Mouse (Mus musculus) left cerebral cortex, adult 11 months (tissue): ENCODE results near the gene Atp4a.

Source experiments
- DNase-seq: peaks from one replicate; pipeline ENCODE4 v3.0.0; 2022; ENCODE audit warnings: low spot score

Atp4a gene

GRCm38 (mm10) chr7:30711942-30712341, at the start of gene Atp4a:
Gene Atp4a, plus strand, starts transcription at chr7:30712209.
- no peak for DNase-seq

DNA sequence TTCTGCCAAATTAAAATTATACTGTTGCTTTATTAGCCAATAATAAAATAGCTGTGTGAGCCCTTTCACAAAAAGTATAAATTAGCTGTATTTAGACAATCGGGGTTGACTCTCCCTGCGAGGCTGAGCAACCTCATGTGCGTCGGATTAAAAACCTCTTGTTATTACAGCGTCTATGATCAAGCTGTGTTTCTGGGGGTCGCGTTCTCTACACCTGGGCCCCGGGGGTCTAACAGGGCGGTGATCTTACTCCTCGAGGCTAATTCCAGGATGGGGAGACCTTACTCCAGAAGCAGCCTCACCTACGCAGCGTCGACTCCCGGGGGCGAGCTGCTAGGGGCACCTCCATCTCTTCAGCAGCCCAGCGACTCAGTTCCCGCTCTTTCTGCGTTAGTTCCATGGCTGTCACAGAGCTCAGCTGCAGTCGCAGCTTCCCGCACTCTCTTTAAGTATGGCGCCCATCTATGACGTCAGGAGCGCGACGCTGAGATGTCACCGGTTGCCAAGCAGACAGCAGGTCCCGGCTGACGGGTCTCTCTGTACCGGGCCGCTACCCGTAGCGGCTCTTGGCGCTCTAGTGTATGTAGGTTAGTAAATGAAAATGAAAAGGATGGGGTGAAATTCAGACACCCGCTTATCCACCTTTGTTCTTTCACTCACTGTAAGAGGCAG, 47.3 kb upstream of the Atp4a start, which contains the start of gene Haus5:
Gene Haus5 (minus strand): TSS at position 466 of the 672 bp plus-strand sequence.
- DNase-seq: peak; percentile 90

GRCm38 (mm10) chr7:30665321-30665720, 46.7 kb upstream of the Atp4a start:
- no peak for DNase-seq

DNA sequence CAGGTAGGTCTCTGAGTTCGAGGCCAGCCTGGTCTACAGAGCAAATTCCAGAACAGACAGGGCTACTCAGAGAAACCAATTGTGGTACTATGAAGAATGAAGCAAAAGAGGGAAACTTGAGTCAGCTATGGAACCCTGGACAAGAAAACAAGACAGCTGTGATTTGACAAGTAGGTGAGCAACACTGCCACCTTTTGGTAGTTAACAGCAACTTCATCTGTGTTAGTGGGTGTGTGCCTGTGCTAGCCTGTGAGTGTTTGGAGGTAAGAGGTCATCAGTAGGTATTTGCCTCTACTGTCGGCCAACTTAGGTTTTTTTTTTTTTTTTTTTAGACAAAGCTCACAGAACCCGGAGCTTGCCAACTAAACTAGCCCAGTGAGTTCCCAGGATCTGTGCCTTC, 42.8 kb upstream of the Atp4a start:
- DNase-seq: no peak

DNA sequence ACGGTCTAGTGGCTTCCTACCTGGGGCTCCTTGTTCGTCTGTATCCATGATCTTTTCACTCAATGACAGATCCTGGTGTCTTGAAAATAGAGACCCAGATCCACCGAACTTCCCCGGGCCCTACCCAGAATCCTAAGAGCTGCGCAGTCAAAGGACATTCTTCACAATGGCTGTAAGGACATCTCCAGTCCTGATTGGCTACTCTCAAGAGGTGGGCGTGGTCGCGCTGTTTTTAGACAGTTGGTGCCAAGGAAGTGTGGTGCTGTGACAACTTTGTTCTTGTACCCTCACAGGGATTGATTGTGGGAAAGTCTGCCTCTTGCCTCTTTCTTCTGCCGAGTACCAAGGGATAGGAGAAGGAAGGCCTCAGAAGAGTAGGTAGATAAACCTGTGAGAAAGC, 40.5 kb upstream of the Atp4a start, which contains the start of gene Pmis2:
Gene Pmis2 (minus strand): TSS at position 126 of the 400 bp plus-strand sequence.
- no peak for DNase-seq

DNA sequence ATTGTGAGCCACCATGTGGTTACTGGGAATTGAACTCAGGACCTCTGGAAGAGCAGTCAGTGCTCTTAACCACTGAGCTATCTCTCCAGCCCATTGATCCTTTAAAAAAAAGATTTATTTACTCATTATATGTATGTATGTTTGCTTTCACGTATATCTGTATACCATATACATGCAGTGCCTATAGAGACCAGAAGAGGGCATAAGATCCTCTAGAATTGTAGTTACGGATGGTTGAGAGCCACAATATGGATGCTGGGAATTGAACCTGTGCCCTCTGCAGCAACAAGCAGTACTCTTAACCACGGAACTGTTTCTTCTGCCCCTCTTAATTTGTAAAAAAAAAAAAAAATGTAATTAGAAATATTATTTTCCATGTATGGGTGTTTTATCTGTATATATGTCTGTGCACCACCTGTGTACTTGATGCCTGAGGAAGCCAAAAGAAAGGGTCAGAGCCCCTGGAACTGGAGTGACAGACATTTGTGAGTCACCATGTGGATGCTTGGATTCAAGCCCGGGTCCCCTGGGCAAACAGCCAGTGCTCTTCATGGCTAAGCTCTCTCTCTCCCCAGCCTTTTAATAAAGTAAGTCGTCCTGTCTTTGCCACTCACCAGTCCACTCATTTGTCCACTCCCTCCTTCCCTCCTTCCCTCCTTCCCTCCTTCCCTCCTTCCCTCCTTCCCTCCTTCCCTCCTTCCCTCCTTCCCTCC, 33.6 kb upstream of the Atp4a start:
- no peak for DNase-seq

- DNase-seq: no peak
Measured at GRCm38 (mm10) chr7:30681897-30682296, 30.1 kb upstream of the Atp4a start.

GRCm38 (mm10) chr7:30683425-30683824, 28.6 kb upstream of the Atp4a start:
- DNase-seq: no peak

DNA sequence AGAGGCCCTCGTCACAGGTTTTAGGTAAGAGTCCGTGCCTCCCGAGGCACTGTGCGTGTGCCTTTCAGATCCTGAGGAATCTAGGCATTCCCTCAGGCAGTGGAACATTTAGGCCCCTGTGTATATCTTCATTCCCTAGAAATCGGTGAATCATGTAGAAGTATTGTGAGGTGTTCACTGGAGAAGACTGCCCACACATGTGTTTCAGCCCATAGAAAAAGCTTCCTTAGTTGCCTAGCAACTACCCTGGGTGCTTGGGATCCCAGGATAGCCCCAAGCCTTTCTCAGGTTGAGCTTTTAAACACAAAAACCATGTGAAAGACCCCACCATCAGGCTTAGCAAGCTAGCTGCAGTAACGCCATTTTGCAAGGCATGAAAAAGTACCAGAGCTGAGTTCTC, 23.7 kb upstream of the Atp4a start:
- DNase-seq: no peak

DNA sequence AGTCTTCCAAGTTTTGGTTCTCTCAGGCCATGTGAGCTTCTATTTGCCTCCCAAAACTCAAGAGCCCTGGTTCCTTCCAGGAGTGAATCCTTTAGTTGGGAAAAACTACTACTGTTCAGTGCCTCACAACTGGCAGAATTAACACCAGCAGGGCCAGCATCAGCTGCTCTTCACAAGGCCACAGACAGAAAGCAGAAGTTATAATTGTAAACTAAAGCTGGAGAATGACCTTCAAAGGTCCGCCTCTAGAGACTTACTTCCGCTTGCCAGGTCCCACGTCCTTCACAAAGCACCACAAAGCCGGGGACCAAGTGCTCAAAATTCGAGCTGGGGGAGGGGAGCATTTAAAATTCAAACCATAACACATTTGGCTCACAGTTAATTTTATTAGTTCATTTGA, 13.9 kb upstream of the Atp4a start:
- no peak for DNase-seq

- no peak for DNase-seq
Measured at GRCm38 (mm10) chr7:30698589-30698988, 13.4 kb upstream of the Atp4a start, which contains the start of gene 2200002J24Rik. Gene 2200002J24Rik, plus strand, starts transcription at chr7:30698926.

DNA sequence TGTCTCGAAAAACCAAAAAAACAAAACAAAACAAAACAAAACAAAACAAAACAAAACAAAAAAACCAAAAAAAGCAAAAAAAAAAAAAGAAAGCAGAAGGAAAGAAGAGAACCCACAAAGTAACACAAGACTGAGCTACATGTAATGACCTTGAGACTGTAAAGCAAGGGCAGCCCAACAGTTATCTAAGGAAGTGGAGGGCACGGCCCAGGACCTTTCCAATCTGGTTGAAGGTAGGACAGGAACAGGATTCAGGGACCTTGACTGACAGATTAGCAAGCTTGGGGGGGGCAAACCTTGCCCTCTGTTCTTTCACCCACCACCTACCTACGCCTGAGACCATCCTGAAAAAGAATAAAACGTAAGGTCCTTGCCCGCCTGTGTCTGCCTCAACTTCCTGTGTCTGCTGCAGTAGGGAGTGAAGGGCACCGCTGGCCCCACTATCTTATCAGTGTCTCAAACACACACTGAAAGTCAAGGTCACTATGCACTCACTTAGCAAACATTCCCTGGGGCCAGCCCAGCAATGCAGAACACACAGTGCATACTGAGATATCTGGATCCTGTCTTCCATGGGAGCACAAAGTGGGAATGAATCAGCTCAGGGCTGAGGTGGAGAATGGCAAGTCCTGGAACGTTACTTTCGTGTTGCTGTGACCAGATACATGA, 5.7 kb upstream of the Atp4a start:
- no peak for DNase-seq

GRCm38 (mm10) chr7:30707441-30707840, 4.6 kb upstream of the Atp4a start:
- DNase-seq: no peak

- DNase-seq: peak; percentile 35
Measured at GRCm38 (mm10) chr7:30717006-30717715, 5.2 kb downstream of the Atp4a start.

GRCm38 (mm10) chr7:30717716-30718046, 5.7 kb downstream of the Atp4a start:
- no peak for DNase-seq

- no peak for DNase-seq
Measured at GRCm38 (mm10) chr7:30719669-30720068, 7.7 kb downstream of the Atp4a start.

DNA sequence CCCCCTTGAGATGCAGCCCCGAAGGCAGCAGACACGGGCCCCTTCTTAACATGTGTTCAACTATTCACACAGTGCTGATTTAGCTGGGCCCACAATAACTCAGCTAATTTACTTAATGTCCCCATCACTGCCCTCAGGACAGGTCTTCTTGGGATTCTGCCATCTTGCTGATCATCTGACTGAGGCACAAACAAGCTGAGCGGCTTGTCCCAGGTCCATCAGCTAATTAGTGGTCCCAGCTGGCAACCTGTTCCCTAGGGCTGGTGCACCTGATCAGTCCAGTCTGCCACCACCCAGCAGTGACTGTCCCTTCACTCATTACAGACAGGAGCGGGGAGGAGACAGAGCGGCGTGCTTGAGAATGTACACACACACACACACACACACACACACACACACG, 9.3 kb downstream of the Atp4a start:
- DNase-seq: no peak

DNA sequence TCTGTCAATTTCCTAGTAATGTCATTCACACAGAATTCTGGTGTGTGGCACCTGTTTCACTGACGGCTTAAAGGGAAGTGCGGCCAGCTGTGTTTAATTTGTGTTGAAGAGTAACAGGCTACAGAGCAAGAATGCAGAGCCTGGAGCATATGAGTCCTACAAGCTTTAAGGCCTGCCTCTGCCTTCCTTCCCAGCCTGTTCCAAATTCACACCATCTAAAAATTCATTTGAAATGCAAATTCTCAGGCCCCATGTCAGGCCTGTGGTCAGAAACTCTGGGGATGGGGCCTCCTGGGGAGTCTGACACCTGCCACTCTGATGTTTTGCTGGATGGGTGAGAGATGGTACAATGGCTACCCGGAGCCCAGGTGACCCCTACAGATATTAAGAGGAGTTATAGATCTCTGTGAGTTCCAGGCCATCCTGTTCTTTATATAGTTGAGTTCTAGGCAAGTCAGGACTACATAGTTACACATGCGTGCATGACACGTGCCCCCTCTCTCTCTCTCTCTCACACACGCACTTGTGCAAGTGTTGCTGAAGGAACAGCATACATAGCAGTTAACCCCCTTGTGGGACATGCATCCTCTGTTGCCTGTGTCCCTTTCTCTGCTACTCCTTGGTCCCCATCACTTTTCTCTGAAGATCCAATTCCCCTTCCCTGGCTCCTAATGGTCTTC, 11.4 kb downstream of the Atp4a start:
- DNase-seq: no peak

DNA sequence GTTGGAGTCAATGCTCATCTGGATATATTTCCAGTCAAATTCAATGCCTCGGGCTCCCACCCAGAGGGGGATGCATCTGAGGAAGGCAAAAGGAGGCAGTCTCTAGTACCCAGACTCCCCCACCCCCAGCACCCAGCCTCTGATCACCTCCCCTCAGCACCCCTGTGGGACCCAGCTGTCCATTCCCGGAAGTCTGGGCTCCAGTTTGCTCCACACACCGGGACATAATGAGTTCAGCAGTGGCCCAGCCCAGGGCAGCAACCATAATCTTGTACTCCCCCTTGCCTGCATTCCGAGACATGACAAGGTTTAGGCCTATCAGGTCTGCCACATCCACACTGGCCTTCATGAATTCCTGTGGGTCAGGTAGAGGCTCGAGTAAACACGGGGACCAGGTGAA, 16.2 kb downstream of the Atp4a start:
- DNase-seq: no peak

GRCm38 (mm10) chr7:30728739-30729395, 16.9 kb downstream of the Atp4a start:
- peak; percentile 30 for DNase-seq

GRCm38 (mm10) chr7:30729396-30730063, 17.5 kb downstream of the Atp4a start, which contains the start of gene Tmem147:
Gene Tmem147, minus strand, starts transcription at chr7:30729540.
- DNase-seq: peak; percentile 94
